Mouse (Mus musculus) layer of hippocampus, adult 9-10 months (tissue): ENCODE data around the gene Supt20.

ENCODE experiments used
- DNase-seq: peaks from one replicate; pipeline ENCODE4 v3.0.0; 2022; ENCODE audit warnings: low spot score

Gene Supt20

DNA sequence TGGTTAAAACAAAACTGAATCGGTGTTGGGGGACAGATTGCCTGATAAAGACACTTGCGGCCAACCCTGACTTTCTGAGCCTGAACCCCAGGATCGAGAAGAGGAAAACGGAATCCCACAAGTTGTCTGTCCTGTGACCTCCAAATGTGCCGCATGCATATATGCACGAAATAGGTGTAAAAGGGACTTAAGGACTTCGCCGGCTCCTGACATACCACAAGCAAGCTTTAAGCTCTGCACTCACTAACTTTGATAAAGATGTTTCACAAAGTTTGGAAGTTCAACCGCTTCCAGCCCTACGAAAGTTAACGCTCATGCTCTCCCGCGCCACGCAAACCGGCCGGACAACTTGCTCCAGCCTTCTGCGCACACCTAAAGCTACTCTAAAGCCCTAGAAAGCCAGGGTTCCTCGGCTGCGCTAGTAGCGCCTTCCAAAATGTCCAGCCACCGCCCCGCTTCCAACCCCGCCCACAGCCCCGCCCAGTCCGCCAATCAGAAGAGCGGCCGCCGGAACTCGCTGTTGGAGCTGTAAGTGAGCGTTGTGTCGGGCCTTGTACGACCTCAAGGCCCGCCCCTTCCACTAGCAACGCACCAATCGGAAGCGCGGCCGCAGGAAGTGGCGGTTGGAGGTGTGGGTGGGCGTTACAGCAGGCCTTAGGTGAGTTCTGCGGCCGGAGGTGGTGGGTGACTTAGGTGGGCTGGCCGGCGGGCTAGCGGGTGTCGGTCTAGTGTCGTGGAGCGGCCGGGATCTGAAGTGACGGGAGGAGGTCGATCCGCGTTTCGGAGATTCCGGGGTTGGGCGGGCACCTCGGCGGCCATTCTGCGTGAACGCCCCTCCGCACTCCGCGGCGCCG, at the start of gene Supt20:
Supt20 (plus strand) TSS at position 606 of the 854 bp plus-strand sequence.
- peak; percentile 79 for DNase-seq

DNA sequence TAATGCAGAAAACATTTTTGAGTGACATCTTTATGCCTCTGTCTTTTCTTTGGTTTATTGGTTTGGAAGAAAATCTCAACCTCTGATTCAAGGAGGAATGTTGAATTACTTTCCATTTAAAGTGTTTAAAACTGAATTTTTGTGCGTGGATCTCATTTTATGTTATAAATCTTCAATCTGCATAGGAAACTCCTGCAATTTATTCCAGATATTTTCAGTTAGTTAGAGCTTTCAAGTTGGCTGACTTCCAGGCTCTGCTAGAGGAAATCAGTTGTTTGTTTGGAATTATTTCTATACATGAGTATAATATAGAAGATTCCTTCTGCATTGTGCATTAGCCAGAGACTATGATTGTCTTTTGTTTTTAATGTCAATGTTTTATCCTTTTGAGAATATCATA, 49.8 kb upstream of the Supt20 start:
- no peak for DNase-seq

DNA sequence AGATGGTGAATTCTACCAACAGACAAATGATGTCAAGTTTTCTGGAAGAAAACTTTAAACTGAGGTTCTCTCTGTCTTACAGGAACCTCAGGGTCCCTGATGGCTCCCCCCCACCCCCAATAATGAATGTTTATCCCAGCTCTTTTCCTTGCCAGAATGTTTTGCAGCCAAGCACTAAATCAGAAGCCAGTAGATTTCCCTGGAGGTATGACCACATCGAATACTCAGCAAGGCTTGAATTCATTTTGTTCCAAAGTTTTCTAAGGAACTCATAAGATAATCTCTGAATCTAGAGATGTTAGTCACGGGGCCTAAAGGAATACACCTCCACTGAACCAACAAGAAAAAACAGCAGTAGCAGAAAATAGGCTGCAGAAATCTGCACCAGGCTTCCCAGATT, 45.0 kb upstream of the Supt20 start:
- no peak for DNase-seq

- DNase-seq = no peak
Observed at GRCm38 (mm10) chr3:54651576-54651975, 41.0 kb upstream of the Supt20 start.

GRCm38 (mm10) chr3:54654169-54654568, 38.4 kb upstream of the Supt20 start:
- DNase-seq = no peak

GRCm38 (mm10) chr3:54657090-54657489, 35.5 kb upstream of the Supt20 start:
- DNase-seq = no peak

GRCm38 (mm10) chr3:54657888-54658626, 34.5 kb upstream of the Supt20 start:
- no peak for DNase-seq

- no peak for DNase-seq
Observed at GRCm38 (mm10) chr3:54659736-54660135, 32.9 kb upstream of the Supt20 start.

DNA sequence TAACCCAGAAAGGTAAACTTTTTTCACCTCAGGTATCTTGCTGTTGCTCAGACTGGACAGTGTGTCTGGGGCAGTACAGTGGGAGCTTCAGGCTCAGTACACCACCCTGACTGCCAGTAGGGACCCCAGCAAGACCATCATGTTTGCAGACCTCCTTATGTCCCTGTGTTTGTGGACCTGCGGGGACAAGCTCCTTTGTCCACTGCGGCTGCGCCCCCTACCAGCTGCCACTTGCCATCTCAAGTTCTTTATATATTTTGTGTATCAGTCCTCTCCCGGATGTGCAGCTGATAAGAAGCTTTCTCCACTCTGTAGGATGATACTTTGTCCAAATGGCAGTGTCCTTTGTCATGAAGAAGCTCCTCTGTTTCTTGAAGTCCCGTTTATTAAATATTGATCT, 30.2 kb upstream of the Supt20 start:
- DNase-seq = no peak

DNA sequence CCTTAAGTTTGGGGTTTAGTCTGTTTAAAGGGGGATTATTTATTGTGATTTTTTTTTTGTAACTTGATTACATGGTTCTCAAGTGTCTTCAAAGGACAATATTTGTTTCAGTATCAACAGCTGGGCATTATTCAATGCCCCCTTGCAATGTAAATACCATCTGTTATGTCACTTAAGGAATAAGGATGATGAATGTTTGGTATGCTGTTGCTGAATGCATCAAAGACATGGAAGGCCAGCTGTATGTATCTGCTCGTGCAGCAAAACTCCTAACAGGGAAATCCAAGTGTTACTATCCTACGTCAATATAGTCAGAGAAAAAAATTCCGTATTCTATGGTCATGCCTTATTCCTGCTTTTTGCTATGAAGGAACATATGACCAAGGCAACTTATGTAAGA, 24.5 kb upstream of the Supt20 start:
- DNase-seq = no peak

DNA sequence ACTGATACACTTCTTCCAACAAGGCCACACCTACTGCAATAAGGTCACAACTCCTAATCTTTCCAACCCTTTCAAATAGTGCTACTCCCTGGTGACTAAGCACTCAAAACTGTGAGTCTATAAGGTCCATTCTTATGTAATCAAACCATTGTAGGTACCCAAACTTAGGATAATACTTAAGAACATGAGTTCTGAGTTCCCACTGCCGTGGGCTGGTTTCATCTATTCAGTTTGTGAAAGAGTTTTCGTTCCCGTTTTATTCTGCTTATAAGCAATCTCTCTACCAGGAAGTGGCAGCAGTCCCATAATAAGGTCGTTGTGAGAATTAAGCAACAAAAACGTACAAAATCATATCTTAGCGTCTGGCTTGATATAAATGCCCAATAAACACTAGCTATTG, 23.9 kb upstream of the Supt20 start:
- DNase-seq = no peak

- DNase-seq = no peak
Observed at GRCm38 (mm10) chr3:54669559-54669958, 23.0 kb upstream of the Supt20 start.

DNA sequence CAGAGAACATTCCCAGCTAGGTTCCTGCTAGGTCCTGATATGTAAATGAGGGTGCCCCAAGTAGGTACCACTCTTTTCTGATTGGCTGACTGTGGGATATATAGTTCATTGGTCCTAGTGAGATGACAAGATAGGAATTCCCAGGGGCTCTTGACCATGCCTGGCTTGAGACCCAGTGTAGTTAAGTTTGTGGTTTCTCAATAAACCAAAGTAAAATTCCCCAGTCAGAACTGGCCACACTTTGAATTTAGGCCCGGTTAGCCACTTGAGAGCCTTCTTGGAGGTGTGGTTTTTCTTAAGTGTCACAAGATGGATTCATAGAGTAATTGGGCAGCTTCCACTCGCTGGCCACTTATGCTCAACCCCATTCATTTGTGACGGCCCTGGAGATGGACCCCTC, 20.5 kb upstream of the Supt20 start:
- DNase-seq = no peak

DNA sequence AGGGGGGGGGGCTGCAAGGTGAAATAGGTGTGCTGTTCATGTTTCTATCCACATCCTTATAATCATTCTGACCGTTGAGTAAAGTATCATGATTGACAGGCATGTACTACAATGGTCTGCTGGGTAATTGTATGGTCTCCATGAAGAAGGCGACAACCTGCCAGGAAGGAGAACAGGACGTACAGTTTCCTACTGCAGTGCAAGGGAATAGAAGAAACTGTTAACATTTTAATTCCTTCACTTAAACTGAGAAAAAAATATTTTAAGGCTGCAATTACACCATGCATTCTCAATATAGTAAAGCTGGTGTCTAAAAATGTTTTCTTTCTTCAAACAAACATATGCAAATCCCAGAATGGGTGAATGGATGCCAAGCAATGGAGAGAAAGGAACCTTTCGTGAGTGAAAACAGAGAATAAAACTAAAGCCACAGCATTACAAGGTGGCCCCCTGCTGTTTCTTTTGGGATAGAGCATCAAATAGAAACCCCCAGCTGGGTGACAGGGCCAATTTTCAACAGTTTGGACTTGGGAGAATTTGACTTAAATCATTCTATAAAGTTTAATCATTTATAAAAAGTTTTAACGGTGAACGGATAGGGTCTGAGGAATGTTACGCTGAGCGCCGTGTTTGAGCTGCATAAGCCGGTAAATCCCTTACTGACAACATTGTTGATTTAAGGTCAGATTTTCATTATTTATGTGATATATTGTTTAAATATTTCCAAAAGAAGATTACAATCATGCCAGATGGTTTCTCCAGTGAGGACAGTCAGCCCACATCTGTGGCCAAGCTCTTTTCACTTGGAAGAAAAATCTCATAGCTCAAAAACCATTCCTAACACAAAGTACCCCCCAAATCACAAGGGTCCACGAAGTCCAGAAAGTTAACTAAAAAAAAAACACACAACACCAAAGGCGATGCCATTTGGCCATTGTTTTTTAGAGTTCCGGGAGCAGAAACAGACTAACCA, 19.8 kb upstream of the Supt20 start:
- DNase-seq = peak; percentile 39

GRCm38 (mm10) chr3:54676818-54677217, 15.8 kb upstream of the Supt20 start:
- no peak for DNase-seq

- no peak for DNase-seq
Observed at GRCm38 (mm10) chr3:54681310-54682204, 11.1 kb upstream of the Supt20 start.

- DNase-seq = no peak
Observed at GRCm38 (mm10) chr3:54685202-54685601, 7.4 kb upstream of the Supt20 start.

GRCm38 (mm10) chr3:54687245-54687644, 5.4 kb upstream of the Supt20 start:
- DNase-seq = no peak

DNA sequence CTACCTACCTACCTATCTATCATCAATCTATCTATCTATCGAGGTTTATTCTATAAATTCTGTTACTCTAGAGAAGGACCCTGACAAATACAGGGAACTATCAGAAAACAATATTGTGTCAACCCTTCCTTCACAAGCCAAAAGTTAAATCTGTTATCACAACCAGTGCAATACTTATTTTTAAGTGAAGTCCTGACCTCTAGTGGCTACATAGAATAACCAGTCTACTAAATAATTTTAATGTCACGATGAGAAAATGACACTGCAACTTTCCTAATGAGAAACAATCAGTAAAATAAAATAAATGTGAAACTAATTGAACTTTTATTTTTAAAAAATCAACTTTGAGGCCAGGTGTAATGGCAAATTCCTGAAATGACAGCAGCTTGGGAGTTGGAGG, 3.5 kb upstream of the Supt20 start:
- DNase-seq = peak; percentile 31

DNA sequence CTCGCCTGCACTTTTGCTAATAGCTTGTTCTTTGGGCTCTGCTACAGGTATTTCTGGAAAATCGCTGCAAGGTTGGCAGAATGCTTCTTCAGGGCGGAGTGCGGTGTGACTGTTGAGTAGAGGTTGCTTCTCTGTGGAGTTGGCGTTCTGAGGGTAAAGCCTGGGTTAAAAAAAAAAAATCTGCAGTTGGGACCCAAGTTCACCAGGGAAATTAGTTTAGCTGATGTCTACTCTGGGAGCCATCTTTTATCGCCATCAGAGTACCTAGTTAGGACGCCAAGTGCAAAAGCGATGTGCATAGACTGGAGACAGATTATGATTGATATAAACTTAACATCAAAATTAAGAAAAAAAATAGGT, 429 bp downstream of the Supt20 start:
- no peak for DNase-seq

GRCm38 (mm10) chr3:54699759-54700301, 7.2 kb downstream of the Supt20 start:
- DNase-seq = no peak
